Comparison of ENCODE assay signal across 7 mouse cellular contexts in the genomic region with DNA sequence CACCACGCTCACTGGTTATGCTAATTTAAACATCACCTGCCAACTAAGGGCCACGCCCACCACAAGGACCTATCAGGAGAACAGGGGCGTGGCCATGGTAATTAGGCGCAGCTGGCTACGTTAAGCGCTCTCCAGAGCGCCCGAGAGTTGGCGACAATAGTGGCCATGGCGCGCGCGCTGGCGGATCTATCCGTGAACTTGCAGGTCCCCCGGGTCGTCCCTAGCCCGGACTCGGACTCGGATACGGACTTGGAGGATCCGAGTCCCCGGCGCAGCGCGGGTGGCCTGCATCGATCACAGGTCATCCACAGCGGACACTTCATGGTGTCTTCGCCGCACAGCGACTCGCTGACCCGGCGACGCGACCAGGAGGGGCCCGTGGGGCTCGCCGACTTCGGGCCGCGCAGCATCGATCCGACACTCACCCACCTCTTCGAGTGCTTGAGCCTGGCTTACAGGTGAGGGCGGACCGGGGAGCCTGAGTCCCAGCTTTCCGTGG. TPM values are rescaled to one million over a fixed set of nuclear protein-coding genes. Genes with fewer than 3 reads are reported as not detected.
DNase-seq lines count a peak whose midpoint lies in the region; ATAC-seq and TF ChIP-seq lines count a peak whose summit lies in the region.

No protein-coding gene starts in this region.

- TF ChIP-seq POLR2A in bone marrow macrophage, adult 2 months (IDR thresholded peaks at IDR 0.05; ENCODE audit: borderline replicate concordance, low read depth, low read length) = no peak

- no peak for TF ChIP-seq CTCF in bone marrow macrophage, adult 2 months (IDR thresholded peaks at IDR 0.05; ENCODE audit: low read depth, low read length)
- TF ChIP-seq CTCF in intestine, postnatal 0 days (IDR thresholded peaks at IDR 0.05; ENCODE audit: low read depth) = no peak

- H3K27ac ChIP-seq in bone marrow macrophage, adult 2 months (ENCODE audit: insufficient read depth, low read depth, low read length) = no peak overlapping the region
- no peak overlapping the region for H3K27ac ChIP-seq in embryonic facial prominence, embryonic 13.5 days
- no peak overlapping the region for H3K27ac ChIP-seq in intestine, postnatal 0 days (ENCODE audit: low read depth, low read length)
- H3K27ac ChIP-seq in limb, embryonic 10.5 days = peak overlapping the region; percentile 77
- H3K27ac ChIP-seq in midbrain, embryonic 11.5 days (ENCODE audit: low read depth, low read length) = no peak overlapping the region

- H3K9me3 ChIP-seq in embryonic facial prominence, embryonic 13.5 days = no peaks in the 10 kb centered on the region
- no peaks in the 10 kb centered on the region for H3K9me3 ChIP-seq in intestine, postnatal 0 days (ENCODE audit: control insufficient read depth)
- no peaks in the 10 kb centered on the region for H3K9me3 ChIP-seq in limb, embryonic 10.5 days (replicated peaks)
- no peaks in the 10 kb centered on the region for H3K9me3 ChIP-seq in midbrain, embryonic 11.5 days (ENCODE audit: control insufficient read depth, low read length)

- H3K9ac ChIP-seq in embryonic facial prominence, embryonic 13.5 days = peak overlapping the region; percentile 69
- peak overlapping the region; percentile 45; the same call in 1 of the 2 replicates for H3K9ac ChIP-seq in intestine, postnatal 0 days (ENCODE audit: low read depth, low read length)
- peak overlapping the region; percentile 64 for H3K9ac ChIP-seq in midbrain, embryonic 11.5 days (ENCODE audit: low read length)

- peak; percentile 87 to 90 for DNase-seq in heart, adult 18-20 months
- DNase-seq in limb, embryonic 10.5 days (ENCODE audit: low spot score) = peak; percentile 85
- peak; percentile 96 for DNase-seq in midbrain, embryonic 11.5 days (ENCODE audit: low spot score, missing footprints)
- peak; percentile 92 for DNase-seq in skeletal muscle tissue, adult 2 months (ENCODE audit: low read depth, low spot score)

- H3K4me2 ChIP-seq in embryonic facial prominence, embryonic 13.5 days = peak overlapping the region; percentile 95
- H3K4me2 ChIP-seq in intestine, postnatal 0 days (replicated peaks; ENCODE audit: low read depth) = peak overlapping the region; percentile 92
- peak overlapping the region; percentile 91 for H3K4me2 ChIP-seq in midbrain, embryonic 11.5 days

- H3K4me1 ChIP-seq in bone marrow macrophage, adult 2 months (ENCODE audit: control insufficient read depth, insufficient read depth, low read length) = no peaks in the 10 kb centered on the region
- peaks cover 18% of the 10 kb centered on the region for H3K4me1 ChIP-seq in embryonic facial prominence, embryonic 13.5 days
- no peaks in the 10 kb centered on the region for H3K4me1 ChIP-seq in intestine, postnatal 0 days (replicated peaks; ENCODE audit: control insufficient read depth, insufficient read depth, low read length)
- peaks cover 24% of the 10 kb centered on the region for H3K4me1 ChIP-seq in limb, embryonic 10.5 days
- peaks cover 4% of the 10 kb centered on the region for H3K4me1 ChIP-seq in midbrain, embryonic 11.5 days (ENCODE audit: control insufficient read depth, insufficient read depth, low read length)

- peak; percentile 63; the same call in 1 of the 2 replicates for ATAC-seq in embryonic facial prominence, embryonic 13.5 days (ENCODE audit: insufficient number of reproducible peaks, insufficient read depth, low FRiP score, low TSS enrichment, low read depth)
- peak; percentile 72 for ATAC-seq in intestine, postnatal 0 days
- ATAC-seq in midbrain, embryonic 11.5 days (ENCODE audit: low FRiP score) = peak; percentile 91

- peaks cover 59% of the 10 kb centered on the region for H3K27me3 ChIP-seq in embryonic facial prominence, embryonic 13.5 days
- H3K27me3 ChIP-seq in intestine, postnatal 0 days (replicated peaks; ENCODE audit: control insufficient read depth, insufficient read depth, low read length) = peaks cover 10% of the 10 kb centered on the region
- peaks cover 70% of the 10 kb centered on the region for H3K27me3 ChIP-seq in limb, embryonic 10.5 days (ENCODE audit: low read depth, poor library complexity, severe bottlenecking)
- H3K27me3 ChIP-seq in midbrain, embryonic 11.5 days (ENCODE audit: control insufficient read depth, insufficient read depth, low read length) = peaks cover 31% of the 10 kb centered on the region

- under 1% methylated on average over 48 of the region's 48 CpGs for WGBS in embryonic facial prominence, embryonic 13.5 days
- under 1% methylated on average over 48 of the region's 48 CpGs for WGBS in intestine, postnatal 0 days
- WGBS in limb, embryonic 10.5 days = under 1% methylated on average over 48 of the region's 48 CpGs
- WGBS in midbrain, embryonic 11.5 days = under 1% methylated on average over 48 of the region's 48 CpGs

- no peaks in the 10 kb centered on the region for H3K36me3 ChIP-seq in embryonic facial prominence, embryonic 13.5 days
- H3K36me3 ChIP-seq in intestine, postnatal 0 days (ENCODE audit: control insufficient read depth, insufficient read depth) = no peaks in the 10 kb centered on the region
- H3K36me3 ChIP-seq in limb, embryonic 10.5 days = no peaks in the 10 kb centered on the region
- no peaks in the 10 kb centered on the region for H3K36me3 ChIP-seq in midbrain, embryonic 11.5 days (ENCODE audit: control insufficient read depth, insufficient read depth, low read length)

- peak overlapping the region; percentile 50 for H3K4me3 ChIP-seq in bone marrow macrophage, adult 2 months (ENCODE audit: insufficient read depth, low read length)
- H3K4me3 ChIP-seq in embryonic facial prominence, embryonic 13.5 days = peak overlapping the region; percentile 53
- peak overlapping the region; percentile 47 for H3K4me3 ChIP-seq in intestine, postnatal 0 days (ENCODE audit: low read depth, low read length)
- peak overlapping the region; percentile 66 for H3K4me3 ChIP-seq in limb, embryonic 10.5 days
- H3K4me3 ChIP-seq in midbrain, embryonic 11.5 days (ENCODE audit: low read depth, low read length) = peak overlapping the region; percentile 52

RNA-seq across cellular contexts. Expression of a gene that starts 17.1 kb away (rescaled TPM):
- not detected in 2 replicates for polyA plus RNA-seq in bone marrow macrophage, adult 2 months (2012; ENCODE audit: insufficient read depth, insufficient read length, missing spikeins)
- 3.5 and 3.9 TPM in 2 replicates for polyA plus RNA-seq in embryonic facial prominence, embryonic 13.5 days (2015; fragmentation: Nextera tagmentation; extraction: Ambion mirVana)
- 10 to 100 TPM; 14.1 to 26.6 TPM for total RNA-seq in heart, adult 18-20 months (2021)
- polyA plus RNA-seq in intestine, postnatal 0 days (2015; fragmentation: Nextera tagmentation; extraction: Ambion mirVana) = 13.7 and 16.2 TPM in 2 replicates
- polyA plus RNA-seq in limb, embryonic 10.5 days (2016; fragmentation: Nextera tagmentation; extraction: Ambion mirVana) = 2.5 and 5.1 TPM in 2 replicates
- 1.2 and 2.1 TPM in 2 replicates for polyA plus RNA-seq in midbrain, embryonic 11.5 days (2014; fragmentation: Nextera tagmentation; extraction: Ambion mirVana)

RNA-seq across cellular contexts. Expression of a gene that starts 28.7 kb away (rescaled TPM):
- polyA plus RNA-seq in bone marrow macrophage, adult 2 months (2012; ENCODE audit: insufficient read depth, insufficient read length, missing spikeins) = not detected in 2 replicates
- polyA plus RNA-seq in embryonic facial prominence, embryonic 13.5 days (2015; fragmentation: Nextera tagmentation; extraction: Ambion mirVana) = 13.7 and 17.8 TPM in 2 replicates
- total RNA-seq in heart, adult 18-20 months (2021) = under 1 TPM; 0.17 to 0.36 TPM
- polyA plus RNA-seq in intestine, postnatal 0 days (2015; fragmentation: Nextera tagmentation; extraction: Ambion mirVana) = 2.5 and 2.9 TPM in 2 replicates
- polyA plus RNA-seq in limb, embryonic 10.5 days (2016; fragmentation: Nextera tagmentation; extraction: Ambion mirVana) = 8.5 and 12.7 TPM in 2 replicates
- 6.8 and 9.6 TPM in 2 replicates for polyA plus RNA-seq in midbrain, embryonic 11.5 days (2014; fragmentation: Nextera tagmentation; extraction: Ambion mirVana)

RNA-seq across cellular contexts. Expression of a gene that starts 42.0 kb away (rescaled TPM):
- 45.0 and 57.1 TPM in 2 replicates for polyA plus RNA-seq in bone marrow macrophage, adult 2 months (2012; ENCODE audit: insufficient read depth, insufficient read length, missing spikeins)
- polyA plus RNA-seq in embryonic facial prominence, embryonic 13.5 days (2015; fragmentation: Nextera tagmentation; extraction: Ambion mirVana) = 132 and 147 TPM in 2 replicates
- total RNA-seq in heart, adult 18-20 months (2021) = 10 to 100 TPM; 22.5 to 25.0 TPM
- polyA plus RNA-seq in intestine, postnatal 0 days (2015; fragmentation: Nextera tagmentation; extraction: Ambion mirVana) = 40.0 and 40.6 TPM in 2 replicates
- polyA plus RNA-seq in limb, embryonic 10.5 days (2016; fragmentation: Nextera tagmentation; extraction: Ambion mirVana) = 194 and 201 TPM in 2 replicates
- 105 and 116 TPM in 2 replicates for polyA plus RNA-seq in midbrain, embryonic 11.5 days (2014; fragmentation: Nextera tagmentation; extraction: Ambion mirVana)

RNA-seq across cellular contexts. Expression of a gene that starts 42.6 kb away (rescaled TPM):
- 5.9 and 6.2 TPM in 2 replicates for polyA plus RNA-seq in bone marrow macrophage, adult 2 months (2012; ENCODE audit: insufficient read depth, insufficient read length, missing spikeins)
- 25.6 and 25.7 TPM in 2 replicates for polyA plus RNA-seq in embryonic facial prominence, embryonic 13.5 days (2015; fragmentation: Nextera tagmentation; extraction: Ambion mirVana)
- 10 to 100 TPM in 1 of 2 experiments, 1 to 10 TPM in 1; 9.5 to 11.3 TPM for total RNA-seq in heart, adult 18-20 months (2021)
- polyA plus RNA-seq in intestine, postnatal 0 days (2015; fragmentation: Nextera tagmentation; extraction: Ambion mirVana) = 17.7 and 18.0 TPM in 2 replicates
- 19.4 and 30.7 TPM in 2 replicates for polyA plus RNA-seq in limb, embryonic 10.5 days (2016; fragmentation: Nextera tagmentation; extraction: Ambion mirVana)
- 20.1 and 21.2 TPM in 2 replicates for polyA plus RNA-seq in midbrain, embryonic 11.5 days (2014; fragmentation: Nextera tagmentation; extraction: Ambion mirVana)

RNA-seq across cellular contexts. Expression of a gene that starts 42.8 kb away (rescaled TPM):
- 21.6 and 22.4 TPM in 2 replicates for polyA plus RNA-seq in bone marrow macrophage, adult 2 months (2012; ENCODE audit: insufficient read depth, insufficient read length, missing spikeins)
- polyA plus RNA-seq in embryonic facial prominence, embryonic 13.5 days (2015; fragmentation: Nextera tagmentation; extraction: Ambion mirVana) = 35.2 and 38.8 TPM in 2 replicates
- 10 to 100 TPM; 38.4 to 44.3 TPM for total RNA-seq in heart, adult 18-20 months (2021)
- 35.9 and 40.7 TPM in 2 replicates for polyA plus RNA-seq in intestine, postnatal 0 days (2015; fragmentation: Nextera tagmentation; extraction: Ambion mirVana)
- 27.7 and 30.8 TPM in 2 replicates for polyA plus RNA-seq in limb, embryonic 10.5 days (2016; fragmentation: Nextera tagmentation; extraction: Ambion mirVana)
- 30.0 and 30.2 TPM in 2 replicates for polyA plus RNA-seq in midbrain, embryonic 11.5 days (2014; fragmentation: Nextera tagmentation; extraction: Ambion mirVana)
